Mouse (Mus musculus) E14TG2a.4 (cell line): ENCODE data around the gene Tiam1.

Source experiments
- H3K27me3 ChIP-seq: 2 replicates; pipeline ENCODE4 v1.6.1; 2014; ENCODE audit warnings: low read length, control low read depth; ENCODE audit not compliant: insufficient read depth
- H3K36me3 ChIP-seq: 2 replicates; pipeline ENCODE4 v1.6.1; 2014; ENCODE audit warnings: low read length, control low read depth; ENCODE audit not compliant: insufficient read depth
- H3K4me1 ChIP-seq: replicated peaks from 2 replicates; pipeline ENCODE4 v1.6.1; 2014; ENCODE audit warnings: low read depth, low read length, control low read depth
- H3K4me3 ChIP-seq: replicated peaks from 2 replicates; pipeline ENCODE4 v1.5.1; 2014; ENCODE audit warnings: mild to moderate bottlenecking, low read length
- H3K9me3 ChIP-seq: 2 replicates; pipeline ENCODE4 v1.6.1; 2014; ENCODE audit warnings: low read length, control low read depth
- CTCF ChIP-seq: conservative IDR thresholded peaks from 2 replicates; pipeline ENCODE4 v1.5.1; 2014; ENCODE audit warnings: low read length
- NANOG ChIP-seq: IDR thresholded peaks from 2 replicates; pipeline ENCODE4 v1.6.1; 2014; ENCODE audit warnings: borderline replicate concordance, low read length, mixed read lengths
- POU5F1 ChIP-seq: IDR thresholded peaks from 2 replicates; pipeline ENCODE4 v1.6.1; 2014; ENCODE audit warnings: low read length, borderline replicate concordance

Tiam1 gene

GRCm38 (mm10) chr16:89812891-89813290, 330.7 kb downstream of the Tiam1 start:
- Histone ChIP-seq H3K27me3 (no peaks in the 10 kb centered on the region), H3K9me3 (no peaks in the 10 kb centered on the region), H3K4me3 (no peak overlapping the region), H3K36me3 (peaks cover 59% of the 10 kb centered on the region), H3K4me1 (peaks cover 46% of the 10 kb centered on the region)
- TF ChIP-seq CTCF (no peak), NANOG (no peak), POU5F1 (no peak)

- TF ChIP-seq POU5F1 (no peak), NANOG (no peak), CTCF (no peak)
- Histone ChIP-seq H3K9me3 (no peaks in the 10 kb centered on the region), H3K4me3 (no peak overlapping the region), H3K4me1 (peaks cover 40% of the 10 kb centered on the region), H3K27me3 (no peaks in the 10 kb centered on the region), H3K36me3 (peaks cover 76% of the 10 kb centered on the region)
Observed at GRCm38 (mm10) chr16:89810398-89810797, 333.2 kb downstream of the Tiam1 start.

- TF ChIP-seq POU5F1 (no peak), NANOG (no peak), CTCF (no peak)
- peaks cover 23% of the 10 kb centered on the region for H3K4me1 ChIP-seq
Observed at GRCm38 (mm10) chr16:89808168-89808567, 335.4 kb downstream of the Tiam1 start.

GRCm38 (mm10) chr16:89805946-89806345, 337.6 kb downstream of the Tiam1 start:
- Histone ChIP-seq H3K4me3 (no peak overlapping the region), H3K36me3 (peaks cover 82% of the 10 kb centered on the region), H3K9me3 (no peaks in the 10 kb centered on the region), H3K4me1 (peaks cover 23% of the 10 kb centered on the region), H3K27me3 (no peaks in the 10 kb centered on the region)
- TF ChIP-seq POU5F1 (no peak), CTCF (no peak), NANOG (no peak)

More at GRCm38 (mm10) chr16:89808168-89808567, 335.4 kb downstream of the Tiam1 start:
- Histone ChIP-seq H3K36me3 (peaks cover 87% of the 10 kb centered on the region), H3K4me3 (no peak overlapping the region), H3K27me3 (no peaks in the 10 kb centered on the region), H3K9me3 (no peaks in the 10 kb centered on the region)

GRCm38 (mm10) chr16:89805210-89805609, 338.4 kb downstream of the Tiam1 start:
- Histone ChIP-seq H3K4me1 (peaks cover 23% of the 10 kb centered on the region), H3K27me3 (no peaks in the 10 kb centered on the region), H3K36me3 (peaks cover 77% of the 10 kb centered on the region), H3K4me3 (no peak overlapping the region), H3K9me3 (no peaks in the 10 kb centered on the region)
- TF ChIP-seq CTCF, result no peak
- TF ChIP-seq NANOG, result no peak
- TF ChIP-seq POU5F1, result no peak

- TF ChIP-seq POU5F1, result no peak
- TF ChIP-seq CTCF, result no peak
- TF ChIP-seq NANOG, result no peak
- Histone ChIP-seq H3K4me1 (peaks cover 8% of the 10 kb centered on the region; the same call in 1 of the 2 replicates), H3K4me3 (no peak overlapping the region), H3K9me3 (no peaks in the 10 kb centered on the region), H3K27me3 (no peaks in the 10 kb centered on the region), H3K36me3 (peaks cover 77% of the 10 kb centered on the region)
Observed at GRCm38 (mm10) chr16:89801493-89801892, 342.1 kb downstream of the Tiam1 start.

GRCm38 (mm10) chr16:89799772-89800171, 343.8 kb downstream of the Tiam1 start:
- Histone ChIP-seq H3K36me3 (peaks cover 76% of the 10 kb centered on the region), H3K4me1 (peaks cover 3% of the 10 kb centered on the region; the same call in 1 of the 2 replicates), H3K4me3 (no peak overlapping the region), H3K9me3 (no peaks in the 10 kb centered on the region), H3K27me3 (no peaks in the 10 kb centered on the region)
- TF ChIP-seq POU5F1 (no peak), NANOG (no peak), CTCF (no peak; the same call in 1 of the 2 replicates)

- H3K36me3 ChIP-seq, result peaks cover 79% of the 10 kb centered on the region
- TF ChIP-seq CTCF, result peak; percentile 91
- TF ChIP-seq NANOG, result no peak
- H3K27me3 ChIP-seq, result no peaks in the 10 kb centered on the region
- no peak overlapping the region for H3K4me3 ChIP-seq
- no peaks in the 10 kb centered on the region for H3K9me3 ChIP-seq
- H3K4me1 ChIP-seq, result peaks cover 3% of the 10 kb centered on the region; the same call in 1 of the 2 replicates
Observed at GRCm38 (mm10) chr16:89796566-89796965, 347.0 kb downstream of the Tiam1 start.

GRCm38 (mm10) chr16:89789792-89790434, 353.7 kb downstream of the Tiam1 start:
- H3K36me3 ChIP-seq, result peaks cover 68% of the 10 kb centered on the region
- no peak overlapping the region for H3K4me3 ChIP-seq
- TF ChIP-seq NANOG (no peak), CTCF (no peak), POU5F1 (no peak)
- no peaks in the 10 kb centered on the region for H3K27me3 ChIP-seq
- no peaks in the 10 kb centered on the region for H3K9me3 ChIP-seq
- H3K4me1 ChIP-seq, result peaks cover 23% of the 10 kb centered on the region
